Mouse (Mus musculus) adrenal gland (tissue): Measurements from ENCODE around the gene Il1f6.
"Not testable (repeated sequence)": the region's sequence is repeated elsewhere in the genome, so short reads cannot be mapped to it uniquely, and the experiment has no call there.

Experiments used
- intact Hi-C: fragments of 180-260 bp; cut with DNase I; formaldehyde crosslinking; loops from one replicate; pipeline ENCODE4 v1.15.1; 2025
- long read RNA-seq, 2 experiments: library from polyadenylated mRNA; unstranded; transcript quantifications; one replicate each; pipeline ENCODE4 v2.0.0; 2020; ENCODE audit warnings: borderline replicate concordance in 1 of 2; ENCODE audit not compliant: insufficient replicate concordance in 1 of 2

Il1f6 gene
- long read RNA-seq, experiment 1: 0 reads
- long read RNA-seq, experiment 2: 0 reads

DNA sequence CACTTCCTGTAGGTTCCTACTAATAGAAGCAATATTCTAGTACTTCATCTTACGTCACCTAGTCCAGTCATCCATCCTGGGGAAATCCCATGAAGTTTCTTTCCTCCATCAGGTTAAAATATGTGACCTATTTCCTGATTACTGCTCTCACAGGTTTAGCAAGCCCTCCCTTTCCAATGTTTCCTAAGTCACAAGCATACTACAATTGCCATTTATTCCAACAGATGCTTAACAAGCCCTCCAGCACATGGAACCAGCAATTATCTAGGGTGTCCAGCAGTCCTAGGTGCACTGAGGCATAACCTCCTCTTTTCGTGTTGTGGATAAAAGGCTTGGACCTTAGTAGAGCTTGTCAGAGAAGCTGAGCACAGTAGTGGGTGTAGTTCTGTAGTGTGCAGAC is at the start of gene Il1f6:
TSS of gene Il1f6 (plus strand) at position 301 of the 400 bp plus-strand sequence.
- intact Hi-C loops: no loop called here

GRCm38 (mm10) chr2:24181683-24182331 is 33.4 kb upstream of the Il1f6 start:
- intact Hi-C loops: not testable (repeated sequence)

DNA sequence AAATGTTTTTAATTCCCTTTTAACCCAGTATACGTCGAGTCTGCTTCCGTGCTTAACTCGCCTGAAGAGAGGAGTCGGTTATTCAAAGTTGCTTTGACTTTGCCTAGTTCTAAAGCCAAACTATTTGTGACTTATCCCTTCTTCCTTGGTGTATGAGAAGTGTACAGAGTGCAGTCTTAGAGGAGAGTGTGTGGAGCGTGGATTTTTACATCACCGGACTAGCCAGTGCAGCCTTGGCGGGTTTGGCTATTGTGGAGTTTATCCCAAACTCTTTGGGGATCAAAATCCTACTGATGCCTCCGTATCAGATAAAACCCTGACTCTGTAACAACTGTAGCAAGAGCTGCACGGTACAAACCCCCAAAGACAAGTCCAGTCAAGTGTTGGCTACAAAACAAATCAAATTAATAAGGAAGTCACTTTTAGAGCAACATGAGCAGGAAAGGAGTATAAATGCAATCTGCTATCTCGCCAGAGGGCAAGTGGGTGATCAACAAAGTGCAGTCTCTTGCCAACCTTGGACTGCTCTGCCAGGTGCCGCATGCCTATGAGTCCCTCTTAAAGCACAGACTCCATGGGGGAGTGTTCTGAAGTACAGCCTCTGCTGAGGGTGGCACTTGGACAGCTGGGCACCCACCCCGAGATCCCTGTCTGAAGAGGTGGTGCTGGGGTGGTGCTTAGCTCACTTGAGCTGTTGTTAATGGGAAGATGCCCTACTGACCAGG is 32.6 kb upstream of the Il1f6 start:
- intact Hi-C loops: not testable (repeated sequence)

DNA sequence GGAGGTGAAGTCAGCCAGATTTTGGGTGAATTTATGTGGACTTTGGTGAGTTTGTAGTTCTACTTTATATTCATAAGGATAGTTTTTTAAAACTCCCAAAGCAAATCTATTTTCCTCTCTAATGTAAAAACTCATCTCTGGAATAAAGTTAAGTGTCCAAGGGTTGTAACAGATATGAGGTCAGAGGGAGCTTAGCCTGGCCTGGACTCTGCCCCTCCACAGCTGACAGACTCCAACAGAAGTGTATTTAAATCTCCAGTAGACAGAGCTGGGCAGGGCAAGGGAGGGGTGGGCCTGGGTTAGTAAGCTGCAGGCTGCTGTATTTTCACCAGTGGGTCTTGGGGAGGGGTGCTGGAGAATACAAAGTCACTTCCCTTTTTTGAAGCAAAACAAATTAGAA is 31.1 kb upstream of the Il1f6 start:
- intact Hi-C loops: not testable (repeated sequence)

- intact Hi-C loops: no loop called here
These were observed 29.0 kb upstream of the Il1f6 start, which contains the start of gene Il1f9 for GRCm38 (mm10) chr2:24186176-24186575. Gene Il1f9 (plus strand): TSS chr2:24186476.

GRCm38 (mm10) chr2:24187585-24187984 is 27.6 kb upstream of the Il1f6 start:
- intact Hi-C loops: no loop called here

DNA sequence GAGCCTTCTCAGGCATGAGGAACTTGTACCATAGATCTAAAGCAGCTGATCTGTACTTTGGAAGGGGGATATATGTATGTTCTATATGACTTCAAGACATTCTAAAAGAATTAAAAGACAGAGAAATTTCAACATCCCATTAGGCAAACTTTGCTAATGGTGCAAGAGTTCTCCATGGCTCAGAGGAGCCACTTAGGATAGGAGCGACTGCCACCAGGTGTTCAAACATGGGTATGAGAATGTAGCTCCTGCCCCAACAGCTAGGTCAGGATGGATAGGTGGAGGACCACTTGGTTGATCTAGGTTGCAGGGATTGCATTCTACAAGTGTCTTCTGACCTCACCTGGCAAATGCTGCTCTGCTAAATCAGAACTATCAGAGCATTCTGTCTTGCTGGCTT is 27.0 kb upstream of the Il1f6 start:
- intact Hi-C loops: no loop called here

GRCm38 (mm10) chr2:24227191-24227590 is 12.0 kb downstream of the Il1f6 start:
- intact Hi-C loops: no loop called here

GRCm38 (mm10) chr2:24267503-24267902 is 52.3 kb downstream of the Il1f6 start:
- intact Hi-C loops: no loop called here

- intact Hi-C loops: no loop called here
These were observed 58.4 kb downstream of the Il1f6 start for GRCm38 (mm10) chr2:24273619-24274018.

- intact Hi-C loops: no loop called here
These were observed 59.9 kb downstream of the Il1f6 start for GRCm38 (mm10) chr2:24275146-24275545.
